Mouse (Mus musculus) urinary bladder, postnatal 4 days (tissue): ENCODE results near the gene C1qb.

ENCODE experiments used
- DNase-seq, 2 experiments: peaks; one replicate each; pipeline ENCODE4 v3.0.0; 2021 to 2022; ENCODE audit warnings: low spot score in 2 of 2

C1qb gene

DNA sequence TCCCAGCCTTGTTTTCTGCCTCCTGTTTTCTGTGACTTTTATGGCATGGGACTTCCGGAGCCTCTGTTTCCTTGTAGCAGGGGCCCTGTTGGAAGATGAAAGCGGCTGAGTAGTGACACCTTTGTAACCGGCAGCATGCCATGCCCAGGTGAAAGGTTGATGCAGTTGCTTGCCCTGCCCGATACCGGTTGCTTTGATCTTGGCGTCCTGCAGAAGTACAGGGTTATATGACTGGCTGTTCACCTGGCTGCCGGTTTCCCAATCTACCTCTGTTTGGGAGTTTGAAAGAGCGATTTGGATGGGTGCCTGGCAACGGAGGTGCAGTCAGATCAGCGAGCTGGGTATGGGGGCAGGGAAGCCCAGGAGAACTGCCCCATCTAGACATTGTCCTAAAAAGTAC, 43.2 kb downstream of the C1qb start:
- no peak for DNase-seq

- DNase-seq = no peak
Observed at GRCm38 (mm10) chr4:136842033-136842432, 44.0 kb downstream of the C1qb start.

DNA sequence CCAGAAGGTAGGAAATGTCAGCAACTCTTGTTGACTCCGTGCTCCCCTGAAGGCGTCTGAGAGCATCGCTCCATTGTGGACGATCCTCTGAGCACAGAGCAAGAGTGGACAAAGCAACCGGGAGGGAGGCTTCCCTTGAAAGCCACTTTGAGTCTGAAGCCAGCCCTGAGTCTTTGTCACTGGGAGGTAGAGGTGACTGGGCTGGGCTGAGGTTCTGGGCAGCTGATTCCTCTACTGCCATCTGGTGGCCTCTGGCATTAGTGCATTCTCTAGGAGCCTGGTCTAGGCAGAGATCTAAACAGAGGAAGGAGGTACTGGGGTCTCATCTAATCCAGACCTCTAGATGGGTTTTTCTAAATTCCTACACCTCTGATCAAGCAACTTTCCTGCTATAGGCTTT, 44.9 kb downstream of the C1qb start:
- DNase-seq = peak; percentile 65 to 85

DNA sequence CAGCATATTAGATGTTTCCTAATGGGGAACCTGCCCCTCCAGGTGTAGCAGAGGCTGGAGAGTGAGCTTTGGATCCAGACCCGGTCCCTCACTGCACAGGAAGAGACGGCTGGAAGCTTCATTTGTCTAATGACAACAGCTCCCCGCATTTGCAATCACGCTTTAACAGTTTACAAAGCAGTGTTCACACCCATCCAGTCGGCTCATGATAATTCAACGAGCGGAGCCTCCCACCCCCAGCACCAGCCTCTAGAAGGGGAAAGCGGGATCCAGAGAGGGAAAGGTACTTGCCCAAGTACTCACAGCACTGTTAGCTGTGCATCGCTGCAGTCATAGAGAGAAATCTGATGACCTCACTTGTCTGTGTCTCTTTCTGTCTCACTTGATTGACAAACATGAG, 47.5 kb downstream of the C1qb start:
- DNase-seq = no peak

GRCm38 (mm10) chr4:136838026-136838425, 48.0 kb downstream of the C1qb start:
- no peak for DNase-seq

DNA sequence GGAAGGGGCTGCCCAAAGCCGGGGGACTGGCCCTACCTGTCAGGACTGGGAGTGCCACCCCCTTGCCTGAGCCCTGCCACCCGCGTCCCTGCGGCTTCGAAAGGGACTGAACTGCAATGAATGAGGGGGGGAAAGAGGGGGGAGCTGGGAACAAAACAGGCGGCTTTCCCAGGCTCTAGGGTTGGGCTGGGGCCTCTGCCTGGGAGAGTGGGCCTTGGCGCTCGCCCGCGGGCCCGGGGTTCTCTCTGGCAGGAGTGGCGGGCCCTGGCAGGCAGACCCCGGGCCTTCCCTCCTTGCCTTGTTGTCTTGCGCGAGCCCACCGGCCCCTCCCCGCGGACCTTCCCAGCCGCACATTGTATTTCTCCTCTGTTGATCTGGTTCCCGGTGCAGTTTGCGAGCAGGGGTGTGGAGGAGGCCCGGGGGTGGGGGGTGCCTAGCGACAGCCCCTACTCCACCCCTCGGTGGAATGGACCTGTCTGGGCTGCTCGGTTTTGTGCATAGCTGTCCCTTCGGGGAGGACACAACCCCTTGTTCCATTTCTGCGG, 49.5 kb downstream of the C1qb start:
- DNase-seq = no peak

DNA sequence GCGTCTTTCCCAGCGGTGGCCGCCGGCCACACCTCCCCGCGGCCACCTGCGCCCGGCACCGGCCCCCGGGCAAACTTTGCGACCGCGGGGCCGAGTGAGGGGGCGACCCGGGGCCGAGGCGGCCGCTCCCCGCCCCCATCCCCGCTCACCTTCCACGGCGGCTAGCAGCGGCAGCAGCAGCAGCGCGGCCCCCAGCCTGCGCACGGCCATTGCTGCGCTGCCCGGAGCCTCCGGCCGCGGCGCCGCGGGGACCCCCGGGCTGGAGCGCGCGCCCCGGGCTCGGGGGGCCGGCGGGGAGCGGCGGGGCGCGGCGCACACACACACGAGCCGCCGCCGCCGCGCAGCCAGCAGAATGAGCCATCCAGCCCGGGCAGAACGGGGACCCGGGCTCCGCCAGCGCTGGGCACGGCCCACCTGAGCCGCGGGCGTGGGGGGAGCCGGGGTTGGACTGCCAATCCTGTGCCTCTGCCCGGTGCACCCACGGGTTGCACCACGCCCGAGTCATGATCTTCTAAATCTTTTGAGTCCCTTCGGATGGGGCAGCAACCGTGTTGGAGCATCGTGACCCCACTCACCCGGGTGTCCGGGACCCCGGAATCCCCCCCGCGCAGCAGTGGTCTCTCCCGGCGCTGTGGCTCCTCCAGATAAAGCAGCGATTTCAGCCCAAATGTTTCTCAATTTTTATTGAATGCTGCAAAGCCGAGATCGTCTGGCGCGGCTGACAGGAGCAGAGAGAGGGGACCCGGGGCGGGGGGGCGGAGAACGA, 50.2 kb downstream of the C1qb start, which contains the start of gene Ephb2:
Gene Ephb2, minus strand, starts transcription at position 368 of the 766 bp plus-strand sequence.
- DNase-seq = peak; percentile 68 to 76

- DNase-seq = no peak
Observed at GRCm38 (mm10) chr4:136834815-136835620, 51.0 kb downstream of the C1qb start.

GRCm38 (mm10) chr4:136834439-136834814, 51.6 kb downstream of the C1qb start:
- no peak for DNase-seq

GRCm38 (mm10) chr4:136833619-136834351, 52.2 kb downstream of the C1qb start:
- no peak for DNase-seq

GRCm38 (mm10) chr4:136832559-136833232, 53.3 kb downstream of the C1qb start:
- DNase-seq = no peak

- no peak for DNase-seq
Observed at GRCm38 (mm10) chr4:136830272-136830823, 55.6 kb downstream of the C1qb start.
